Mouse (Mus musculus) CH12.LX (cell line): Measurements from ENCODE around the gene Srrm1. TPM values are rescaled to one million over a fixed set of nuclear protein-coding genes. Genes with fewer than 3 reads are reported as not detected.

Experiments used
- DNase-seq: peaks from one replicate; pipeline ENCODE4 v3.0.0-alpha.2; 2013; ENCODE audit errors: extremely low read depth
- H3K27ac ChIP-seq: 2 replicates; pipeline ENCODE4 v1.5.1; 2012; ENCODE audit warnings: low read depth, mild to moderate bottlenecking, control low read depth, moderate library complexity; ENCODE audit not compliant: insufficient read depth
- H3K27me3 ChIP-seq: replicated peaks from 2 replicates; pipeline ENCODE3; 2012; ENCODE audit warnings: inconsistent platforms
- H3K36me3 ChIP-seq, 2 experiments: replicated peaks in 1 of 2; 2 replicates each; pipeline versions ENCODE3 to v1.6.1; 2012; ENCODE audit warnings: inconsistent platforms in 1 of 2, low read length in 1 of 2, mild to moderate bottlenecking in 1 of 2, mixed read lengths in 1 of 2, moderate library complexity in 1 of 2; ENCODE audit not compliant: control insufficient read depth in 1 of 2, insufficient read depth in 1 of 2
- H3K4me1 ChIP-seq, 2 experiments: 2 replicates each; pipeline ENCODE4 v1.6.1; 2012; ENCODE audit warnings: inconsistent platforms in 1 of 2, moderate library complexity in 1 of 2; ENCODE audit not compliant: insufficient read depth in 2 of 2, control insufficient read depth in 1 of 2
- H3K4me2 ChIP-seq: 2 replicates; pipeline ENCODE4 v1.6.1; 2012; ENCODE audit warnings: low read depth, mild to moderate bottlenecking, control low read depth; ENCODE audit not compliant: poor library complexity, insufficient read depth, severe bottlenecking
- H3K4me3 ChIP-seq, 3 experiments: fragments of 150-350 bp in 1 of 3; sonication (generic) in 1 of 3; replicated peaks in 1 of 3; 2 replicates each; pipeline versions ENCODE3 to v1.5.1; 2011 to 2012; ENCODE audit warnings: low read depth in 2 of 3, low read length in 2 of 3, mild to moderate bottlenecking in 2 of 3, moderate library complexity in 2 of 3, control low read depth in 1 of 3, improper control_type of control experiment in 1 of 3, inconsistent platforms in 1 of 3, mixed read lengths in 1 of 3; ENCODE audit not compliant: poor library complexity in 1 of 3
- H3K79me2 ChIP-seq: replicated peaks from 2 replicates; pipeline ENCODE4 v1.6.1; 2012; ENCODE audit warnings: mild to moderate bottlenecking, moderate library complexity; ENCODE audit not compliant: control insufficient read depth, poor library complexity, insufficient read depth, severe bottlenecking; ENCODE audit errors: extremely low read depth
- H3K9ac ChIP-seq: 2 replicates; pipeline ENCODE4 v1.6.1; 2012; ENCODE audit warnings: low read depth, mild to moderate bottlenecking, control low read depth, moderate library complexity; ENCODE audit not compliant: insufficient read depth
- H3K9me3 ChIP-seq: replicated peaks from 2 replicates; pipeline ENCODE3; 2012; ENCODE audit warnings: low read length, inconsistent platforms, mixed read lengths
- BHLHE40 ChIP-seq: IDR thresholded peaks from 2 replicates; pipeline ENCODE4 v1.6.1; 2011; ENCODE audit warnings: mild to moderate bottlenecking, low read depth, low read length, improper control_type of control experiment
- CHD1 ChIP-seq: IDR thresholded peaks from 2 replicates; pipeline ENCODE4 v1.6.1; 2012; ENCODE audit warnings: low read depth, low read length, improper control_type of control experiment, inconsistent platforms
- CHD2 ChIP-seq: IDR thresholded peaks from 2 replicates; pipeline ENCODE4 v1.6.1; 2011; ENCODE audit warnings: low read length, improper control_type of control experiment
- E2F4 ChIP-seq: IDR thresholded peaks from 2 replicates; pipeline ENCODE4 v1.6.1; 2011; ENCODE audit warnings: low read depth, low read length, improper control_type of control experiment; ENCODE audit not compliant: insufficient replicate concordance
- ETS1 ChIP-seq: conservative IDR thresholded peaks from 2 replicates; pipeline ENCODE4 v1.6.1; 2012; ENCODE audit warnings: low read depth, mild to moderate bottlenecking, inconsistent platforms, low read length, improper control_type of control experiment, moderate library complexity
- IRF4 ChIP-seq: IDR thresholded peaks from 2 replicates; pipeline ENCODE4 v1.6.1; 2014; ENCODE audit warnings: low read depth, mild to moderate bottlenecking, inconsistent platforms, low read length, improper control_type of control experiment
- JUN ChIP-seq: IDR thresholded peaks from 2 replicates; pipeline ENCODE4 v1.6.1; 2011; ENCODE audit warnings: low read depth, mild to moderate bottlenecking, low read length, improper control_type of control experiment, moderate library complexity; ENCODE audit not compliant: insufficient read depth
- MAFK ChIP-seq: IDR thresholded peaks from 2 replicates; pipeline ENCODE4 v1.6.1; 2011; ENCODE audit warnings: low read length, improper control_type of control experiment; ENCODE audit not compliant: insufficient replicate concordance
- MAX ChIP-seq: IDR thresholded peaks from 2 replicates; pipeline ENCODE4 v1.6.1; 2011; ENCODE audit warnings: low read length, improper control_type of control experiment
- MAZ ChIP-seq: IDR thresholded peaks from 2 replicates; pipeline ENCODE4 v1.6.1; 2012; ENCODE audit warnings: low read depth, mild to moderate bottlenecking, inconsistent platforms, low read length, improper control_type of control experiment, moderate library complexity
- MEF2A ChIP-seq: IDR thresholded peaks from 2 replicates; pipeline ENCODE4 v1.6.1; 2014; ENCODE audit warnings: low read depth, mild to moderate bottlenecking, inconsistent platforms, low read length, improper control_type of control experiment, borderline replicate concordance
- MXI1 ChIP-seq: IDR thresholded peaks from 2 replicates; pipeline ENCODE4 v1.6.1; 2011; ENCODE audit warnings: mild to moderate bottlenecking, low read depth, low read length, improper control_type of control experiment
- MYC ChIP-seq: IDR thresholded peaks from 2 replicates; pipeline ENCODE4 v1.6.1; 2011; ENCODE audit warnings: low read depth, mild to moderate bottlenecking, improper control_type of control experiment, low read length
- NRF1 ChIP-seq: IDR thresholded peaks from 2 replicates; pipeline ENCODE4 v1.6.1; 2014; ENCODE audit warnings: low read depth, mild to moderate bottlenecking, inconsistent platforms, low read length, improper control_type of control experiment, moderate library complexity
- POLR2AphosphoS2 ChIP-seq: IDR thresholded peaks from 2 replicates; pipeline ENCODE4 v1.6.1; 2011; ENCODE audit warnings: low read depth, low read length, improper control_type of control experiment
- RAD21 ChIP-seq: IDR thresholded peaks from 2 replicates; pipeline ENCODE4 v1.6.1; 2011; ENCODE audit warnings: low read depth, mild to moderate bottlenecking, low read length, improper control_type of control experiment, moderate library complexity
- RCOR1 ChIP-seq: conservative IDR thresholded peaks from 2 replicates; pipeline ENCODE4 v1.6.1; 2012; ENCODE audit warnings: low read depth, mild to moderate bottlenecking, inconsistent platforms, low read length, improper control_type of control experiment
- SIN3A ChIP-seq: IDR thresholded peaks from 2 replicates; pipeline ENCODE4 v1.6.1; 2012; ENCODE audit warnings: low read length, improper control_type of control experiment, inconsistent platforms
- SMC3 ChIP-seq: IDR thresholded peaks from 2 replicates; pipeline ENCODE4 v1.6.1; 2011; ENCODE audit warnings: low read depth, low read length, improper control_type of control experiment
- TBP ChIP-seq: conservative IDR thresholded peaks from 2 replicates; pipeline ENCODE4 v1.6.1; 2011; ENCODE audit warnings: low read depth, low read length, improper control_type of control experiment
- UBTF ChIP-seq: IDR thresholded peaks from 2 replicates; pipeline ENCODE4 v1.6.1; 2012; ENCODE audit warnings: low read depth, mild to moderate bottlenecking, inconsistent platforms, low read length, improper control_type of control experiment, moderate library complexity
- USF1 ChIP-seq: IDR thresholded peaks from 2 replicates; pipeline ENCODE4 v1.6.1; 2014; ENCODE audit warnings: low read depth, mild to moderate bottlenecking, inconsistent platforms, low read length, improper control_type of control experiment
- USF2 ChIP-seq: conservative IDR thresholded peaks from 2 replicates; pipeline ENCODE4 v1.6.1; 2011; ENCODE audit warnings: low read depth, low read length, improper control_type of control experiment
- ZC3H11A ChIP-seq: IDR thresholded peaks from 2 replicates; pipeline ENCODE4 v1.6.1; 2012; ENCODE audit warnings: low read depth, mild to moderate bottlenecking, inconsistent platforms, low read length, improper control_type of control experiment
- ZKSCAN1 ChIP-seq: IDR thresholded peaks from 2 replicates; pipeline ENCODE4 v1.6.1; 2012; ENCODE audit warnings: low read depth, inconsistent platforms, low read length, improper control_type of control experiment, borderline replicate concordance
- ZMIZ1 ChIP-seq: IDR thresholded peaks from 2 replicates; pipeline ENCODE4 v1.6.1; 2012; ENCODE audit warnings: low read depth, mild to moderate bottlenecking, inconsistent platforms, low read length, improper control_type of control experiment
- dilution Hi-C: fragments of 300-500 bp; cut with MboI; formaldehyde crosslinking; loops from 2 replicates; pipeline ENCODE4 v1.14.3; 2020; ENCODE audit warnings: low sequenced_read_pairs; ENCODE audit not compliant: extremely low pct_unique_long_range_greater_than_20kb, extremely low pct_ligation_motif_present
- in situ Hi-C: fragments of 300-500 bp; cut with MboI; formaldehyde crosslinking; loops from 3 replicates; pipeline ENCODE4 v1.14.3; 2019; ENCODE audit warnings: low sequenced_read_pairs, low pct_ligation_motif_present, low pct_unique_long_range_greater_than_20kb, mixed read lengths
- polyA plus RNA-seq: library from polyadenylated mRNA; unstranded; fragments of >175 nt; gene quantifications from 2 replicates; pipeline ENCODE4 v1.2.1, GENCODE M21; 2012; ENCODE audit warnings: low read depth; ENCODE audit not compliant: insufficient read length
- total RNA-seq, 2 experiments: library from RNA; depleted of rRNA; stranded (reverse); fragments of 300-350 nt in 1 of 2; fragments of >200 nt in 1 of 2; gene quantifications; 2 replicates each; pipeline ENCODE4 v1.2.3; 2012 to 2014

Srrm1 gene
- total and polyA plus RNA-seq, 3 experiments, result 14.2 to 180 (median 23.6) TPM

DNA sequence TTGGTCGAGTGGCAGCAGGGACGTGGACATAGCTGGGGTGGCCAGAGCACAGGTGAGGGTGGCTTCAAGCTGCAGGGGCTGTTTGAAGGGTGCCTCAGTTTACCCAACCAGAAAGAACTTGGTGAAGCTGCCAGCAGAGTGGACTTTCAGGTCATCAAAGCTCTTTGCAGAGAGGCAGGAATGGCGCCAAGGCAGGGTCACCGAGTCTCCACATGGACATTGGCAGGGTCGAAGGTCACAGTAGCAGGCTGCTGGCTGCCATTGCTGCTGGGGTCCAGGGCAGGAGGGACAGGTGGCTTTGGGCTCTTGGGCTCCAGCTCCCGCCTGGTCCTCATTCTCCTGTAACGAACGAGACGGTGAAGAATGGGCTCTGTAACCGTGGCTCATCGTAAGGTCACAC lies 17.3 kb upstream of the Srrm1 start:
- Histone ChIP-seq H3K4me3 (no peak overlapping the region), H3K27ac (no peak overlapping the region), H3K79me2 (no peaks in the 10 kb centered on the region), H3K27me3 (peaks cover 25% of the 10 kb centered on the region)
- TF ChIP-seq CHD2 (no peak), ZKSCAN1 (no peak), RCOR1 (no peak), RAD21 (no peak), NRF1 (no peak), USF2 (no peak), UBTF (no peak), SIN3A (no peak), SMC3 (no peak), POLR2AphosphoS2 (no peak), USF1 (no peak), MAZ (no peak), TBP (no peak), MXI1 (no peak), MYC (no peak), IRF4 (no peak), MAX (no peak), ZC3H11A (no peak), CHD1 (no peak)
- TF ChIP-seq, all 38 proteins: peak for 0
- in situ Hi-C loops, result no loop called here
- no peak overlapping the region for H3K9ac ChIP-seq
- no peak for DNase-seq
- no peaks in the 10 kb centered on the region for H3K36me3 ChIP-seq
- H3K9me3 ChIP-seq, result peaks cover 2% of the 10 kb centered on the region
- dilution Hi-C loops, result no loop called here
- peaks cover 3 to 10% of the 10 kb centered on the region in 2 experiments; a peak in 2 of 4 replicates for H3K4me1 ChIP-seq
- no peak overlapping the region for H3K4me2 ChIP-seq

- H3K36me3 ChIP-seq, result no peaks in the 10 kb centered on the region
- in situ Hi-C loops (no loop called here), dilution Hi-C loops (no loop called here)
- no peak overlapping the region for H3K9ac ChIP-seq
- no peak for DNase-seq
- no peak overlapping the region for H3K4me3 ChIP-seq
- H3K4me2 ChIP-seq, result no peak overlapping the region
- H3K9me3 ChIP-seq, result no peaks in the 10 kb centered on the region
- H3K27me3 ChIP-seq, result peaks cover 29% of the 10 kb centered on the region
- H3K27ac ChIP-seq, result no peak overlapping the region
- H3K4me1 ChIP-seq, result peaks cover 0 to 6% of the 10 kb centered on the region in 2 experiments; a peak in 2 of 4 replicates
- H3K79me2 ChIP-seq, result no peaks in the 10 kb centered on the region
- TF ChIP-seq SIN3A, result no peak
- TF ChIP-seq E2F4, result no peak
- no peak for TF ChIP-seq BHLHE40
- TF ChIP-seq MAFK, result no peak
- TF ChIP-seq MXI1, result no peak
- TF ChIP-seq ETS1, result no peak
- no peak for TF ChIP-seq MYC
- TF ChIP-seq RAD21, result no peak
- no peak for TF ChIP-seq IRF4
- TF ChIP-seq ZKSCAN1, result no peak
- TF ChIP-seq ZMIZ1, result no peak
- no peak for TF ChIP-seq POLR2AphosphoS2
- TF ChIP-seq MEF2A, result no peak
- no peak for TF ChIP-seq JUN
Observed at GRCm38 (mm10) chr4:135362828-135363227, 9.7 kb upstream of the Srrm1 start.
